Mouse (Mus musculus): Measurements from ENCODE around the gene Ccdc77. TPM values are rescaled to one million over a fixed set of nuclear protein-coding genes. Genes with fewer than 3 reads are reported as not detected.
A peak's percentile ranks its signal among the peaks of the same experiment; 100 is the strongest.

The Ccdc77 gene
- 59.3 and 60.4 TPM in 2 replicates for polyA plus RNA-seq (2011; ENCODE audit: insufficient read depth, insufficient read length, low read depth, missing spikeins)

DNA sequence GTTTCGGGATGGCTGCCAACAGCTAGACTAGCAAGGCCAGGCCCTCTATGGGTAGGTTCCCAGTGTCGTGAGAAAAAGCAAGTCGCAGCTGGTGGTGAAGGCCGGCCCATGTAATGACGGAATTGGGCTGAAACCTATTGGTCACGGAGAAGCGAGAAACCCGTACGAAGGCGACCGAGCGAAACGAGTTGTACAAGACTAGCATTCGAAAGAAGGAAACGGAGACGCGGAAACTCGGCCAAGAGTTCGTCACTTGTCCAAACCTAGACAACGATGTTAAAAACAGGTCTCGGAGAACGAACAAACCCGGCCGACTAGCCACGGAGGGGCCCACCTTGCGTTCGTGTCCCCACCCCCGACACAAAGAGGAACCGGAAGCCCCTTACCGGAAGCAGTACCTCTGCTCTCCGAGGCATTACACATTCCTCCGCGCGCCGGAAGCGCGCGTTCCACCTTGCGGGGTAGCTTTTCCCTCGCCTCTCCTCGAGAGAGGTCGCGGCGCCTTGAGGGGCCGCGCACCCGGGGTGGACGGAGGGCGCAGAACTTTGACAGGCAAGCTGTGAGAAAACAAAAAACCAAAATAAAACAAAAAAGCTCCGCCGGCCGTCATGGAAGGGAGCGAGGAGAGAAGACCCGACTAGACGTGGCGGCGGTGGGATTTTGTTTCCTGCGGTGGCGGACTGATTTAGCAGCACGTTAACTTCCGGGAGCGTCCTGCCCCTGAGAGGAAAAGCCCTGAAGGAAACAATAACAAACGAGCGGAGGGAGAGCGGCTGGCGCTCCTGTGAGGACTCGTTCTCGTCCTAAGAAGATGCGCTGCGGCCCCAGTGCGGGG is at the start of gene Ccdc77, which contains the start of gene Kdm5a:
Gene Ccdc77, minus strand, starts transcription at position 687 of the 835 bp plus-strand sequence.
Gene Kdm5a, plus strand, starts transcription at position 437 of the 835 bp plus-strand sequence.
- Histone ChIP-seq H3K9ac (ENCODE audit: low read depth, poor library complexity, severe bottlenecking) (peak within 1 kb of the TSS; percentile 90), H3K27me3 (ENCODE audit: control insufficient read depth, insufficient read depth, low read length, poor library complexity, severe bottlenecking) (no peaks in the 10 kb centered on the region), H3K36me3 (ENCODE audit: control insufficient read depth, insufficient read depth, low read length, poor library complexity, severe bottlenecking) (peaks cover 15% of the 10 kb centered on the region), H3K4me3 (ENCODE audit: low read depth, low read length) (peak within 1 kb of the TSS; percentile 90), H3K27ac (ENCODE audit: insufficient read depth, low read length) (peak within 1 kb of the TSS; percentile 81), H3K4me1 (ENCODE audit: control insufficient read depth, insufficient read depth, low read length) (no peaks in the 10 kb centered on the region), H3K9me3 (replicated peaks; ENCODE audit: control insufficient read depth, insufficient read depth, low read length, poor library complexity, severe bottlenecking) (no peaks in the 10 kb centered on the region)
- TF ChIP-seq POLR2A (IDR thresholded peaks at IDR 0.05; ENCODE audit: insufficient read depth, low read length) (peak; percentile 88), CTCF (IDR thresholded peaks at IDR 0.05; ENCODE audit: low read depth, low read length) (no peak)

DNA sequence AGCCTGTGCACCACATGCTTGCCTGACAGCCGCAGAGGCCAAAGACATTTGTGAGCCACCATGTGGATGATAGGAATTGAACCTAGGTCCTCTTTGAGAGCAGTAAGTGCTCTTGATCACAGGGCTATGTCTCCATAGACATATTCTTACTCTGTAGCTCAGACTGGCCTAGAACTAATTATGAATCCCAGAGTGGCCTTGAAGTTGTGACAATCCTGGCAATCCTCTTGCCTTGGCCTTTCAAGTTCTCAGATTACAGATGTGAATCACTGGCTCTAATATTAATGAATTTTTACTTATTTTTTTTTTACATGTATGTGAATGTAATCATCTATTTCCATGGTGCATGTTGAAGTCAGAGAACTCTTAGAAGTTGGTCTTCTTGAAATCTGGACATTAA is 39.8 kb upstream of the Ccdc77 start:
- TF ChIP-seq POLR2A (IDR thresholded peaks at IDR 0.05; ENCODE audit: insufficient read depth, low read length) = no peak
- no peak for TF ChIP-seq EP300 (IDR thresholded peaks at IDR 0.05; ENCODE audit: insufficient read depth, low read depth, low read length)
- TF ChIP-seq CTCF (IDR thresholded peaks at IDR 0.05; ENCODE audit: low read depth, low read length) = no peak
- Histone ChIP-seq H3K4me3 (ENCODE audit: low read depth, low read length) (no peak overlapping the region), H3K27me3 (ENCODE audit: control insufficient read depth, insufficient read depth, low read length, poor library complexity, severe bottlenecking) (no peaks in the 10 kb centered on the region), H3K9me3 (replicated peaks; ENCODE audit: control insufficient read depth, insufficient read depth, low read length, poor library complexity, severe bottlenecking) (no peaks in the 10 kb centered on the region), H3K9ac (ENCODE audit: low read depth, poor library complexity, severe bottlenecking) (no peak overlapping the region), H3K36me3 (ENCODE audit: control insufficient read depth, insufficient read depth, low read length, poor library complexity, severe bottlenecking) (peaks cover 41% of the 10 kb centered on the region), H3K4me1 (ENCODE audit: control insufficient read depth, insufficient read depth, low read length) (no peaks in the 10 kb centered on the region), H3K27ac (ENCODE audit: insufficient read depth, low read length) (no peak overlapping the region)

DNA sequence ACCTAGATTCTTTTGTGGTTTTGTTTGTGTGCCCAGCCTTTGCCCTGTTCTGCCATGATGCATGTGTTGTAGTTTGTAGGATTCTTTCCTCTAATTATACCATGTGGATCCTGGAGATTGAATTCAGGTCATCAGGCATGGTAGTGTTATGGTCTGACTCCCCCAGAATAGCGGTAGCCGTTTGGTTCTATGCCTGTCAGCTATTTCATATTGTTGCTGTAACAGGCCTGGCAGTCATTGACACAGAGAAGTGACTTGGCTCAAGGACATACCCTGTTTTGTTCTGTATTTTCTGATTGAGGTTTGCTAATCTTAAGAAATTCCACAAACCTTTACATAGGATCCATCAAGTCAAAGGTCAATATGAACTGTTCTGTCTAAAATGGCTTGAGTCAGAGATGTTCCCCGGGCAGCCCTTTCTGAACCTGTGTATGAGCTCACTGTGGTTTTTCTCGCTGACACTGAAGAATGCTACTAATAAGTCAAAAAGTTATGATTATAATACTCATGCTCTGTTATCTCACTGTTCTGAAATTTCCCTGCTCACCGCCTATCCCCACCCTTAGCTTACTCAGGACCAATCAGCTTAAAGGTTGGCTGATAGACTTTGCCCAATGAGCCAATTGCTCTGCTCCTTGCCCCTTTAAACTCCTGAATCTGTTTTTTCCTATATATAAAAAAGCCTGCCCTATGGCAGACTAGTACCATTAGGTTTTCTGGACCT is 31.6 kb upstream of the Ccdc77 start:
- Histone ChIP-seq H3K9ac (ENCODE audit: low read depth, poor library complexity, severe bottlenecking) (no peak overlapping the region), H3K36me3 (ENCODE audit: control insufficient read depth, insufficient read depth, low read length, poor library complexity, severe bottlenecking) (peaks cover 46% of the 10 kb centered on the region), H3K4me1 (ENCODE audit: control insufficient read depth, insufficient read depth, low read length) (no peaks in the 10 kb centered on the region), H3K9me3 (replicated peaks; ENCODE audit: control insufficient read depth, insufficient read depth, low read length, poor library complexity, severe bottlenecking) (no peaks in the 10 kb centered on the region), H3K27ac (ENCODE audit: insufficient read depth, low read length) (no peak overlapping the region), H3K4me3 (ENCODE audit: low read depth, low read length) (no peak overlapping the region), H3K27me3 (ENCODE audit: control insufficient read depth, insufficient read depth, low read length, poor library complexity, severe bottlenecking) (no peaks in the 10 kb centered on the region)
- TF ChIP-seq CTCF (IDR thresholded peaks at IDR 0.05; ENCODE audit: low read depth, low read length) = no peak
- TF ChIP-seq EP300 (IDR thresholded peaks at IDR 0.05; ENCODE audit: insufficient read depth, low read depth, low read length) = no peak
- no peak for TF ChIP-seq POLR2A (IDR thresholded peaks at IDR 0.05; ENCODE audit: insufficient read depth, low read length)

DNA sequence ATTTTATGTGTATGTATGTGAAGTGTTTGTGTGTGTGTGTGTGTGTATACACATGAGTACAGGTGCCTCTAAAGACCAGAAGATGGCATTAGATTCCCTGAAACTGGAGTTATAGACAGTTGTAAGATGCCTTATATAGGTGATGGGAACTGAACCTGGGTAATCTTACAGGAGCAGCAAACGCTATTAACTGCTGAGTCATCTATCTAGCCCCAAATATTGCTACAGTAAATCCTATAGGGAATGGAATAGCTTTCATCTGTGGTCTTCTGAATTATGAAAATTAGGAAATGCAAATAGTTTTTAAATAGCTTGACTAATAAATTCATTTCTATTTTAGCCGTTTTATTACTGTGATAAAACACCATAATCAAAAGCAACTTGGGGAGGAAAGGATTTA is 28.6 kb upstream of the Ccdc77 start:
- H3K9me3 ChIP-seq (replicated peaks; ENCODE audit: control insufficient read depth, insufficient read depth, low read length, poor library complexity, severe bottlenecking) = no peaks in the 10 kb centered on the region
- H3K4me1 ChIP-seq (ENCODE audit: control insufficient read depth, insufficient read depth, low read length) = no peaks in the 10 kb centered on the region
- no peaks in the 10 kb centered on the region for H3K27me3 ChIP-seq (ENCODE audit: control insufficient read depth, insufficient read depth, low read length, poor library complexity, severe bottlenecking)
- no peak for TF ChIP-seq EP300 (IDR thresholded peaks at IDR 0.05; ENCODE audit: insufficient read depth, low read depth, low read length)
- TF ChIP-seq POLR2A (IDR thresholded peaks at IDR 0.05; ENCODE audit: insufficient read depth, low read length) = no peak
- TF ChIP-seq CTCF (IDR thresholded peaks at IDR 0.05; ENCODE audit: low read depth, low read length) = no peak
- H3K4me3 ChIP-seq (ENCODE audit: low read depth, low read length) = no peak overlapping the region
- H3K9ac ChIP-seq (ENCODE audit: low read depth, poor library complexity, severe bottlenecking) = no peak overlapping the region
- peaks cover 56% of the 10 kb centered on the region for H3K36me3 ChIP-seq (ENCODE audit: control insufficient read depth, insufficient read depth, low read length, poor library complexity, severe bottlenecking)
- no peak overlapping the region for H3K27ac ChIP-seq (ENCODE audit: insufficient read depth, low read length)

DNA sequence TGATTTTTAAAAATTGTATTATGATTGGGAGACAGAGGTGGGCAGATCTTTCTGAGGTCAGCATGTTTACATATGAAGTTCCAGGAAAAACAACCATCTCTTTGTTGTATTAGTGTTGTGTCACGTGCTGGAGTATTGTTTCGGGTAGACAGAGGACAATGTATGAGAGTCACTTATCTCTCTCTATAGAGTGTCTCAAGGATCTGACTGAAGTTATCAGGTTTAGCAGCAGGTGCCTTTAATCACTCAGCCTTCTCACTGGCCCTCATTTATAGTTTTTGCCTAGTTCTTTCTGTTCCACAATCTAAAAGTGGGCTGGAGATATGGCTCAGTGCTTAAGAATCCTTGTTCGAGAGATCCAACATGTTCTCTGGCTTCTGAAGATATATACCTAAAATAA is 25.9 kb upstream of the Ccdc77 start:
- H3K9ac ChIP-seq (ENCODE audit: low read depth, poor library complexity, severe bottlenecking) = no peak overlapping the region
- no peak overlapping the region for H3K27ac ChIP-seq (ENCODE audit: insufficient read depth, low read length)
- no peaks in the 10 kb centered on the region for H3K4me1 ChIP-seq (ENCODE audit: control insufficient read depth, insufficient read depth, low read length)
- H3K4me3 ChIP-seq (ENCODE audit: low read depth, low read length) = no peak overlapping the region
- peaks cover 46% of the 10 kb centered on the region for H3K36me3 ChIP-seq (ENCODE audit: control insufficient read depth, insufficient read depth, low read length, poor library complexity, severe bottlenecking)
- no peaks in the 10 kb centered on the region for H3K27me3 ChIP-seq (ENCODE audit: control insufficient read depth, insufficient read depth, low read length, poor library complexity, severe bottlenecking)
- TF ChIP-seq EP300 (IDR thresholded peaks at IDR 0.05; ENCODE audit: insufficient read depth, low read depth, low read length) (no peak), POLR2A (IDR thresholded peaks at IDR 0.05; ENCODE audit: insufficient read depth, low read length) (no peak), CTCF (IDR thresholded peaks at IDR 0.05; ENCODE audit: low read depth, low read length) (no peak)
- no peaks in the 10 kb centered on the region for H3K9me3 ChIP-seq (replicated peaks; ENCODE audit: control insufficient read depth, insufficient read depth, low read length, poor library complexity, severe bottlenecking)

Measured in ES-Bruce4 (cell line).